Mouse (Mus musculus) hematopoietic stem cell, adult 5-6 weeks (primary cell): ENCODE data around the gene Wfdc6a. TPM values are rescaled to one million over a fixed set of nuclear protein-coding genes. Genes with fewer than 3 reads are reported as not detected.

Experiments used
- total RNA-seq: library from RNA; stranded (forward); fragments of 172-1452, 232-1000 nt; gene quantifications from 2 replicates; pipeline ENCODE4 v1.2.3, GENCODE M21; 2017

Wfdc6a gene
- total RNA-seq, 1 experiment from 2014 or later: not detected

Other genes starting within 250 kb of the Wfdc6a start
- 5.4 and 12.8 TPM in 2 replicates for gene Slpi, start 196.4 kb downstream of the Wfdc6a start, total RNA-seq
- not detected in 2 replicates for gene Rbpjl, start 182.3 kb downstream of the Wfdc6a start, total RNA-seq
- 0.31 TPM in 1 of 2 replicates, not detected in the other for gene Matn4, start 180.3 kb downstream of the Wfdc6a start, total RNA-seq
- gene Sdc4, start 141.6 kb downstream of the Wfdc6a start, total RNA-seq: 11.6 and 17.7 TPM in 2 replicates
- 17.0 and 20.7 TPM in 2 replicates for gene Sys1, start 128.5 kb downstream of the Wfdc6a start, total RNA-seq
- 1.7 TPM in 1 of 2 replicates, not detected in the other for gene Gm20458, start 124.5 kb downstream of the Wfdc6a start, total RNA-seq
- not detected in 2 replicates for gene Trp53tg5, start 111.7 kb downstream of the Wfdc6a start, total RNA-seq
- 1.6 TPM in 1 of 2 replicates, not detected in the other for gene Dbndd2, start 99.3 kb downstream of the Wfdc6a start, total RNA-seq
- 28.1 and 28.2 TPM in 2 replicates for gene Pigt, start 87.9 kb downstream of the Wfdc6a start, total RNA-seq
- 7.5 and 11.6 TPM in 2 replicates for gene Wfdc2, start 23.0 kb downstream of the Wfdc6a start, total RNA-seq
- not detected in 2 replicates for gene Spint3, start 12.0 kb downstream of the Wfdc6a start, total RNA-seq
- not detected in 2 replicates for gene Eppin, start 8.1 kb upstream of the Wfdc6a start, total RNA-seq
- not detected in 2 replicates for gene Wfdc6b, start 28.1 kb upstream of the Wfdc6a start, total RNA-seq
- not detected in 2 replicates for gene Wfdc8, start 28.2 kb upstream of the Wfdc6a start, total RNA-seq
- gene Wfdc16, start 53.3 kb upstream of the Wfdc6a start, total RNA-seq: not detected in 2 replicates
- 3.5 TPM in 1 of 2 replicates, not detected in the other for gene Wfdc10, start 70.6 kb upstream of the Wfdc6a start, total RNA-seq
- gene Wfdc9, start 71.1 kb upstream of the Wfdc6a start, total RNA-seq: not detected in 2 replicates
- gene Wfdc11, start 88.6 kb upstream of the Wfdc6a start, total RNA-seq: not detected in 2 replicates
- gene Wfdc13, start 99.7 kb upstream of the Wfdc6a start, total RNA-seq: not detected in 2 replicates
- not detected in 2 replicates for gene Spint4, start 113.1 kb upstream of the Wfdc6a start, total RNA-seq
- gene Spint5, start 129.9 kb upstream of the Wfdc6a start, total RNA-seq: not detected in 2 replicates
- gene Wfdc3, start 160.5 kb upstream of the Wfdc6a start, total RNA-seq: 1.6 and 1.9 TPM in 2 replicates
- 22.9 and 31.3 TPM in 2 replicates for gene Dnttip1, start 160.5 kb upstream of the Wfdc6a start, total RNA-seq
- gene Ube2c, start 184.5 kb upstream of the Wfdc6a start, total RNA-seq: 60.3 and 131 TPM in 2 replicates
- 1.6 TPM in 1 of 2 replicates, not detected in the other for gene Tnnc2, start 194.5 kb upstream of the Wfdc6a start, total RNA-seq
- gene Snx21, start 200.4 kb upstream of the Wfdc6a start, total RNA-seq: 2.0 and 2.2 TPM in 2 replicates
- gene Acot8, start 219.4 kb upstream of the Wfdc6a start, total RNA-seq: 7.5 and 28.1 TPM in 2 replicates
- gene Zswim3, start 219.7 kb upstream of the Wfdc6a start, total RNA-seq: 2.5 and 4.1 TPM in 2 replicates
- 1.9 and 2.4 TPM in 2 replicates for gene Zswim1, start 237.2 kb upstream of the Wfdc6a start, total RNA-seq
- not detected in 2 replicates for gene Spata25, start 243.1 kb upstream of the Wfdc6a start, total RNA-seq
- gene Ctsa, start 247.4 kb upstream of the Wfdc6a start, total RNA-seq: 53.0 and 74.2 TPM in 2 replicates
- 2.1 TPM in 1 of 2 replicates, not detected in the other for gene Neurl2, start 248.0 kb upstream of the Wfdc6a start, total RNA-seq